ENCODE assay signal across 13 mouse cellular contexts in genomic region chr9:62749666-62750065, GRCm38 (mm10).
DNase-seq lines count a peak whose midpoint lies in the region; ATAC-seq lines count a peak whose summit lies in the region.
"Had no signal": no experiment of that assay in that cellular context is flagged by ENCODE, and none has a peak within 500 bp of the region (broad histone marks: within the 10 kb centered on the region; RNA-seq: fewer than 3 reads in every experiment).

No protein-coding gene starts in this region.

- no peak for ATAC-seq in heart, embryonic 11.5 days (replicated peaks; ENCODE audit: insufficient number of reproducible peaks, low FRiP score, low TSS enrichment)
- ATAC-seq in heart, embryonic 13.5 days (ENCODE audit: extremely low read depth, insufficient number of reproducible peaks, low FRiP score, low TSS enrichment) = no peak
- no peak for ATAC-seq in lung, embryonic 16.5 days (ENCODE audit: low read depth)
- ATAC-seq: forebrain, embryonic 13.5 days had no signal

- H3K27me3 ChIP-seq in heart, embryonic 11.5 days (ENCODE audit: control insufficient read depth, insufficient read depth, low read length) = no peaks in the 10 kb centered on the region
- H3K27me3 ChIP-seq in heart, embryonic 13.5 days (replicated peaks) = no peaks in the 10 kb centered on the region
- no peaks in the 10 kb centered on the region for H3K27me3 ChIP-seq in lung, embryonic 16.5 days (ENCODE audit: control insufficient read depth, insufficient read depth, low read depth, low read length)
- H3K27me3 ChIP-seq: forebrain, embryonic 13.5 days had no signal

- no peak overlapping the region for H3K27ac ChIP-seq in heart, embryonic 11.5 days (ENCODE audit: low read depth, low read length)
- no peak overlapping the region for H3K27ac ChIP-seq in heart, embryonic 13.5 days (replicated peaks)
- peak overlapping the region; percentile 51; the same call in 1 of the 2 replicates for H3K27ac ChIP-seq in lung, embryonic 16.5 days (ENCODE audit: low read length)
- H3K27ac ChIP-seq: forebrain, embryonic 13.5 days; hindbrain, embryonic 10.5 days had no signal

- no peaks in the 10 kb centered on the region for H3K36me3 ChIP-seq in heart, embryonic 11.5 days (ENCODE audit: control insufficient read depth, insufficient read depth, low read length)
- H3K36me3 ChIP-seq in heart, embryonic 13.5 days = no peaks in the 10 kb centered on the region
- no peaks in the 10 kb centered on the region for H3K36me3 ChIP-seq in lung, embryonic 16.5 days (ENCODE audit: control insufficient read depth, insufficient read depth, low read length)
- H3K36me3 ChIP-seq: hindbrain, embryonic 10.5 days had no signal

- H3K9me3 ChIP-seq in heart, embryonic 11.5 days (replicated peaks; ENCODE audit: control insufficient read depth, low read length) = no peaks in the 10 kb centered on the region
- no peaks in the 10 kb centered on the region for H3K9me3 ChIP-seq in heart, embryonic 13.5 days
- H3K9me3 ChIP-seq in lung, embryonic 16.5 days (ENCODE audit: control insufficient read depth, low read length) = no peaks in the 10 kb centered on the region
- H3K9me3 ChIP-seq: forebrain, embryonic 13.5 days had no signal

- 42% methylated on average over 6 of the region's 6 CpGs for WGBS in heart, embryonic 11.5 days (ENCODE audit: insufficient replicate concordance)
- WGBS in heart, embryonic 13.5 days = 33% methylated on average over 6 of the region's 6 CpGs
- 43% methylated on average over 6 of the region's 6 CpGs for WGBS in lung, embryonic 16.5 days

- H3K4me2 ChIP-seq in heart, embryonic 11.5 days = no peak overlapping the region
- peak overlapping the region; percentile 7; the same call in 1 of the 2 replicates for H3K4me2 ChIP-seq in heart, embryonic 13.5 days
- no peak overlapping the region for H3K4me2 ChIP-seq in lung, embryonic 16.5 days (ENCODE audit: low read depth, low read length)
- H3K4me2 ChIP-seq: forebrain, embryonic 13.5 days had no signal

- DNase-seq in heart, adult 18-20 months = peak; percentile 62 to 74
- peak; percentile 35 for DNase-seq in ZHBTc4 (ENCODE audit: low read depth, low spot score)
- no peak for DNase-seq in embryo, embryonic 10.5 days (ENCODE audit: low spot score)
- no peak for DNase-seq in embryo, embryonic 10 days (ENCODE audit: low spot score)
- no peak for DNase-seq in layer of hippocampus, postnatal 25 days (ENCODE audit: extremely low spot score in 1 of 2, low spot score in 1 of 2)
- DNase-seq: embryo, embryonic 11 days; liver; midbrain, embryonic 14.5 days had no signal

- H3K4me1 ChIP-seq in heart, embryonic 11.5 days (ENCODE audit: control insufficient read depth, insufficient read depth, low read length) = peaks cover 17% of the 10 kb centered on the region
- peaks cover 21% of the 10 kb centered on the region for H3K4me1 ChIP-seq in heart, embryonic 13.5 days
- peaks cover 20% of the 10 kb centered on the region for H3K4me1 ChIP-seq in lung, embryonic 16.5 days (replicated peaks; ENCODE audit: control insufficient read depth, insufficient read depth, low read length)
- H3K4me1 ChIP-seq: forebrain, embryonic 13.5 days; hindbrain, embryonic 10.5 days had no signal

- H3K9ac ChIP-seq in heart, embryonic 11.5 days (ENCODE audit: low read depth, low read length) = no peak overlapping the region
- H3K9ac ChIP-seq in heart, embryonic 13.5 days = no peak overlapping the region
- no peak overlapping the region for H3K9ac ChIP-seq in lung, embryonic 16.5 days (ENCODE audit: low read length)
- H3K9ac ChIP-seq: forebrain, embryonic 13.5 days had no signal

- H3K4me3 ChIP-seq in heart, embryonic 11.5 days (ENCODE audit: low read depth, low read length) = no peak overlapping the region
- no peak overlapping the region for H3K4me3 ChIP-seq in heart, embryonic 13.5 days
- no peak overlapping the region for H3K4me3 ChIP-seq in lung, embryonic 16.5 days (ENCODE audit: low read length)
- H3K4me3 ChIP-seq: forebrain, embryonic 13.5 days; hindbrain, embryonic 10.5 days had no signal

Comparison
In these comparisons a context has a peak if more than half of its experiments do, and no peak if none do; other contexts are left out.
1. DNase-seq: peak in heart, adult 18-20 months (2 of 2) and ZHBTc4 (single experiment); none in embryo, embryonic 10.5 days (single experiment), embryo, embryonic 10 days (single experiment) and layer of hippocampus, postnatal 25 days (0 of 2).